Mouse (Mus musculus): Measurements from ENCODE around the gene Txndc9.

Gene Txndc9

DNA sequence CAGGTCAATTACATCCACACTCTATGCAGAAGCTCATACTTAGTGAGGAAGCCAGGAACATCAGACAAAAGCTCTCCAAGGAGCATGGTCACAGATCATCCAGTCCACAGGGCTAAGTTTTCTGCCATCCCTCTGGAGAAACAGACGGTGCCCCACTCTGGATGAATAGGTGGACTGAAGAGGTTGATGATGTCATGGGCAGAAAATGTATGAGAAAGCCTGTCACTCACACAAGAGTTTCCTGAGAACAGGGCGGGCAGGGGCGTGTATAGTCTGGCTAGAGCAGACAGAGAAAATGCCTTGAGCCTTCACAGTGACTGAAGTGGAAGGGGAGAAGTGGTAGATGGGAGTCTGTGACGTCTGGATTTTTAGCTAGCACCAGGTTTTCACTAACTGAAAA, 26.2 kb downstream of the Txndc9 start:
- no peak for DNase-seq (ENCODE audit: low spot score in 2 of 2)

GRCm38 (mm10) chr1:37968746-37969145, 28.9 kb downstream of the Txndc9 start:
- no peak for DNase-seq (ENCODE audit: low spot score in 2 of 2)

GRCm38 (mm10) chr1:37965571-37965970, 32.1 kb downstream of the Txndc9 start:
- no peak for DNase-seq (ENCODE audit: low spot score in 2 of 2)

DNA sequence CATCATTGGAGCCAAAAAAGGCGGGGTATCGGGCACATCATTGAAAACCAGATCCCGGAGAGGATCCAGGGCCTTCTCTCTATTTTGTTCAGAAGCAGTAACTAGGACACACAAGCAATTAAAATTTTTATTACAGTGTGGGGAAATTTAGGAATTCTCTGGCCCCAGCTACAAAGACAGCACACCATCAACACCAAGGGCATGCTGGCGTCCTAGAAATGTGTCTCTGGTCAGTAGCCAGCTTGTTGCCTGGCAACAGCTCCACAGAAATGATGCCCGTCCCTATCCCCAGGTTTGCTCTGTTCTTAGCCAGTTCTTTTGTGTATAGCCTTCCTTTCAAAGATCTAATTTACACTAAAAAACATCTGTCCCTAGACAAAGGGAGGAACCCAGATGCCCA, 38.2 kb downstream of the Txndc9 start:
- no peak for DNase-seq (ENCODE audit: low spot score in 2 of 2)

- no peak for DNase-seq (ENCODE audit: low spot score in 2 of 2)
These were observed 39.2 kb downstream of the Txndc9 start for GRCm38 (mm10) chr1:37958516-37958915.

DNA sequence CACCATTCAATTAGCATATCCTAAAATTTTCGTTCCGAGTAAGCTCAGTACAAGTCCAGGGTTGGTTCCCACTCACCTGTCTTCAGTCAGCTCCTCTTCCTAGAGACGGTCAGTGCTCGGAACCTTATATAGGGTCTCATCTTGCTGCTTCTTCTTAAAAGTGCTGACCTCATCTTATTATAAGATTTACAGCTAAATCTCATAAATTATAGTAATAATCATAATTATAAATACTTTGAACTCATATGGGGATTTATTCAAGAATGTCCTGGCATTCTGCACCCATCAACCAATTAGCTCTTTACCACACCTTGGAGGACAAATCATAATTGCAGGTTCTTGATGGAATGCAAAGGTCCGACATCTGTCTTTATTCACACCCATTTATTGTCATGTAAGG, 40.0 kb downstream of the Txndc9 start, which contains the start of gene Lyg1:
Gene Lyg1, minus strand, starts transcription at position 101 of the 400 bp plus-strand sequence.
- DNase-seq (ENCODE audit: low spot score in 2 of 2) = no peak

- DNase-seq (ENCODE audit: low spot score in 2 of 2) = no peak
These were observed 40.8 kb downstream of the Txndc9 start for GRCm38 (mm10) chr1:37956690-37957431.

DNA sequence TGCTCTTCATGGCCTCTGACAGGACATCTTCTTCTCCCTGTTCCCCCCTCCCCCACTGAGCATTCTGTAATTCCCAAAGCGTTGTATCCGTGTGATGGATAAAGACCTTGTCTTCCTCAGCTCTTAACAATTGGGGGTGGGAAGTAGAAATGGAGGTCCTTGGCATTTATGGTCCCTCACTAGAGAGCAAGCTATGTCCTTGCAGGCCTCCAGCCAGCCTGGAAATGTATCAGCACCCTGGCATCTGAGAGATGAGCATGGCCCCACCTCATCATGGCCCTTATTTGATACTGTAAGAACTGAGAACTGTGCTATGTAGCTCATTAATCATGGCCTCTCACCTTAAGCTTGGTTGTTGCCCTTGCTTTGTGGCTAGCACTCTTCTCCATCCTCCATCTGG, 42.4 kb downstream of the Txndc9 start:
- DNase-seq (ENCODE audit: low spot score in 2 of 2) = no peak

- DNase-seq (ENCODE audit: low spot score in 2 of 2) = no peak
These were observed 42.9 kb downstream of the Txndc9 start for GRCm38 (mm10) chr1:37954786-37955185.

DNA sequence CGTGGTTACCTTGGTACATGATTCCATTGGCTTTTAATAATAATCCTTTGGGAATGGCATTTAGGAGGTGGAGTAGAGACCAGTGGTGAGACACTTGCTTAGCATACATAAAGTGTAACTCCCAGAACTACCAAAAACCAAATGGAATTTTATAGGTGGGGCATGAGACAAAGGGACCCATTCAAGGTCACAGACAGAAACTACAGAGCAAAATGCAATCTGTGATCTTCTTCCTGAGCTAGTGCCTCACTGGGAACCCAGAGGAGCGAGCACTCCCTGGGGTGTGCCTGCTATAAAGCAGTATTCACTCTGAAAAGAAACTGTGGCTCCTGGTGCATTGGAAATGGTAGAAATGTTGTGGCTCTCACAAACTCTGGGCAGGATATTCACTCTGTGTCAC, 48.8 kb downstream of the Txndc9 start:
- no peak for DNase-seq (ENCODE audit: low spot score in 2 of 2)
